Comparison of ENCODE assay signal across 9 mouse cellular contexts in genomic region chr4:142083762-142084130, GRCm38 (mm10). TPM values are rescaled to one million over a fixed set of nuclear protein-coding genes. Genes with fewer than 3 reads are reported as not detected.
DNase-seq lines count a peak whose midpoint lies in the region; ATAC-seq and TF ChIP-seq lines count a peak whose summit lies in the region.
"Had no signal": no experiment of that assay in that cellular context is flagged by ENCODE, and none has a peak within 500 bp of the region (broad histone marks: within the 10 kb centered on the region; RNA-seq: fewer than 3 reads in every experiment).

No protein-coding gene starts in this region.

- H3K27me3 ChIP-seq in embryonic facial prominence, embryonic 11.5 days (ENCODE audit: control insufficient read depth, insufficient read depth, low read length) = peaks cover 3% of the 10 kb centered on the region
- H3K27me3 ChIP-seq in heart, embryonic 10.5 days (ENCODE audit: insufficient read depth, poor library complexity, severe bottlenecking) = peaks cover 22% of the 10 kb centered on the region
- H3K27me3 ChIP-seq in kidney, adult 2 months (replicated peaks; ENCODE audit: control insufficient read depth, insufficient read depth, low read length) = no peaks in the 10 kb centered on the region
- H3K27me3 ChIP-seq in lung, embryonic 14.5 days (ENCODE audit: insufficient read depth, low read length) = no peaks in the 10 kb centered on the region
- peaks cover 59% of the 10 kb centered on the region for H3K27me3 ChIP-seq in neural tube, embryonic 13.5 days

- peak overlapping the region; percentile 66 for H3K9ac ChIP-seq in embryonic facial prominence, embryonic 11.5 days (replicated peaks; ENCODE audit: low read length)
- peak overlapping the region; percentile 73 for H3K9ac ChIP-seq in lung, embryonic 14.5 days
- peak overlapping the region; percentile 76 for H3K9ac ChIP-seq in neural tube, embryonic 13.5 days

- no peaks in the 10 kb centered on the region for H3K36me3 ChIP-seq in embryonic facial prominence, embryonic 11.5 days (replicated peaks; ENCODE audit: control insufficient read depth, insufficient read depth, low read depth, low read length)
- H3K36me3 ChIP-seq in heart, embryonic 10.5 days = no peaks in the 10 kb centered on the region
- no peaks in the 10 kb centered on the region for H3K36me3 ChIP-seq in kidney, adult 2 months (ENCODE audit: control insufficient read depth, insufficient read depth, low read length)
- H3K36me3 ChIP-seq in lung, embryonic 14.5 days (ENCODE audit: insufficient read depth) = no peaks in the 10 kb centered on the region
- H3K36me3 ChIP-seq in neural tube, embryonic 13.5 days = no peaks in the 10 kb centered on the region

- 0 out of 2 replicates have a peak overlapping the region, but pooled peaks have one; percentile 9 for H3K27ac ChIP-seq in embryonic facial prominence, embryonic 11.5 days (replicated peaks; ENCODE audit: low read depth, low read length)
- H3K27ac ChIP-seq in heart, embryonic 10.5 days = peak overlapping the region; percentile 92
- peak overlapping the region; percentile 89 for H3K27ac ChIP-seq in kidney, adult 2 months (ENCODE audit: insufficient read depth, low read depth, low read length)
- peak overlapping the region; percentile 87 for H3K27ac ChIP-seq in lung, embryonic 14.5 days (ENCODE audit: low read depth)
- H3K27ac ChIP-seq in neural tube, embryonic 13.5 days (replicated peaks) = no peak overlapping the region

- no peaks in the 10 kb centered on the region for H3K9me3 ChIP-seq in embryonic facial prominence, embryonic 11.5 days (replicated peaks; ENCODE audit: control insufficient read depth, low read length)
- no peaks in the 10 kb centered on the region for H3K9me3 ChIP-seq in heart, embryonic 10.5 days
- H3K9me3 ChIP-seq in lung, embryonic 14.5 days (ENCODE audit: low read depth, low read length) = no peaks in the 10 kb centered on the region
- H3K9me3 ChIP-seq in neural tube, embryonic 13.5 days = no peaks in the 10 kb centered on the region

- H3K4me1 ChIP-seq in embryonic facial prominence, embryonic 11.5 days (ENCODE audit: control insufficient read depth, insufficient read depth, low read length) = no peaks in the 10 kb centered on the region
- peaks cover 60% of the 10 kb centered on the region for H3K4me1 ChIP-seq in heart, embryonic 10.5 days
- H3K4me1 ChIP-seq in kidney, adult 2 months (ENCODE audit: control insufficient read depth, insufficient read depth, low read length) = peaks cover 30% of the 10 kb centered on the region
- peaks cover 10% of the 10 kb centered on the region for H3K4me1 ChIP-seq in lung, embryonic 14.5 days (ENCODE audit: insufficient read depth)
- peaks cover 43% of the 10 kb centered on the region for H3K4me1 ChIP-seq in neural tube, embryonic 13.5 days (replicated peaks)

- WGBS in embryonic facial prominence, embryonic 11.5 days = under 1% methylated on average over 25 of the region's 29 CpGs
- WGBS in heart, embryonic 10.5 days = 0% methylated on average over 29 of the region's 29 CpGs
- WGBS in kidney, adult 2 months = 4% methylated on average over 25 of the region's 29 CpGs
- under 1% methylated on average over 29 of the region's 29 CpGs for WGBS in lung, embryonic 14.5 days
- 2% methylated on average over 26 of the region's 29 CpGs for WGBS in neural tube, embryonic 13.5 days

- ATAC-seq in embryonic facial prominence, embryonic 11.5 days (replicated peaks; ENCODE audit: insufficient number of reproducible peaks, low FRiP score, low TSS enrichment, low read depth) = peak; percentile 44; the same call in 1 of the 2 replicates
- ATAC-seq in lung, embryonic 14.5 days (ENCODE audit: insufficient read depth) = peak; percentile 76
- peak; percentile 55 for ATAC-seq in neural tube, embryonic 13.5 days (ENCODE audit: low read depth)

- peak; percentile 71 for TF ChIP-seq CTCF in kidney, adult 2 months (conservative IDR thresholded peaks at IDR 0.05; ENCODE audit: insufficient read depth, insufficient read length, low read depth, low read length)
- peak; percentile 81 for TF ChIP-seq CTCF in lung, embryonic 14.5 days (IDR thresholded peaks at IDR 0.05; ENCODE audit: low read depth)

- H3K4me2 ChIP-seq in embryonic facial prominence, embryonic 11.5 days (ENCODE audit: low read depth, low read length) = peak overlapping the region; percentile 81
- H3K4me2 ChIP-seq in lung, embryonic 14.5 days = peak overlapping the region; percentile 97
- H3K4me2 ChIP-seq in neural tube, embryonic 13.5 days = peak overlapping the region; percentile 97

- no peak for TF ChIP-seq POLR2A in kidney, adult 2 months (IDR thresholded peaks at IDR 0.05; ENCODE audit: low read depth, low read length)

- peak overlapping the region; percentile 57 for H3K4me3 ChIP-seq in embryonic facial prominence, embryonic 11.5 days (ENCODE audit: low read depth, low read length)
- peak overlapping the region; percentile 76 for H3K4me3 ChIP-seq in heart, embryonic 10.5 days
- H3K4me3 ChIP-seq in kidney, adult 2 months (ENCODE audit: insufficient read depth, low read depth, low read length) = peak overlapping the region; percentile 74
- H3K4me3 ChIP-seq in lung, embryonic 14.5 days (ENCODE audit: low read depth, low read length) = peak overlapping the region; percentile 64
- peak overlapping the region; percentile 56 for H3K4me3 ChIP-seq in neural tube, embryonic 13.5 days
- H3K4me3 ChIP-seq: myocyte had no signal

- peak; percentile 84 for DNase-seq in A20 (ENCODE audit: low read depth, low spot score)
- peak; percentile 67 to 77 for DNase-seq in adrenal gland, adult 18-20 months (ENCODE audit: low spot score in 2 of 2)
- peak; percentile 88 for DNase-seq in embryonic facial prominence, embryonic 11.5 days (ENCODE audit: low spot score)
- peak; percentile 88 for DNase-seq in heart, embryonic 10.5 days (ENCODE audit: low spot score)
- peak; percentile 92 for DNase-seq in kidney, adult 2 months
- peak; percentile 89 for DNase-seq in lung, embryonic 14.5 days
- peak; percentile 82 for DNase-seq in urinary bladder, postnatal 25 days (ENCODE audit: low spot score)

RNA-seq across cellular contexts. Expression of gene Tmem51, which starts 0.4 kb away (rescaled TPM):
- total RNA-seq in adrenal gland, adult 18-20 months (2021) = 1 to 10 TPM; 3.5 to 4.4 TPM
- polyA plus RNA-seq in embryonic facial prominence, embryonic 11.5 days (2014; fragmentation: Nextera tagmentation; extraction: Ambion mirVana) = 10.1 and 12.1 TPM in 2 replicates
- polyA plus RNA-seq in heart, embryonic 10.5 days (2016; fragmentation: Nextera tagmentation; extraction: Ambion mirVana) = 21.0 and 25.9 TPM in 2 replicates
- polyA plus RNA-seq in kidney, adult 2 months (2012; rRNA removed) = 59.6 and 60.4 TPM in 2 replicates
- 17.1 and 20.7 TPM in 2 replicates for polyA plus RNA-seq in lung, embryonic 14.5 days (2014; fragmentation: Nextera tagmentation; extraction: Ambion mirVana)
- 5.2 and 6.4 TPM in 2 replicates for polyA plus RNA-seq in neural tube, embryonic 13.5 days (2015; fragmentation: Nextera tagmentation; extraction: Ambion mirVana)
- polyA plus RNA-seq: myocyte had no signal
